Mouse (Mus musculus) urinary bladder, adult 18-20 months (tissue): ENCODE data around the gene Nyx.
"Not testable (repeated sequence)": the region's sequence is repeated elsewhere in the genome, so short reads cannot be mapped to it uniquely, and the experiment has no call there.

Source experiments
- DNase-seq, 2 experiments: peaks; one replicate each; pipeline ENCODE4 v3.0.0; 2022; ENCODE audit warnings: low spot score in 2 of 2, mixed read lengths in 2 of 2

Gene Nyx

GRCm38 (mm10) chrX:13465810-13466209 is at the start of gene Nyx:
Gene Nyx (plus strand): TSS chrX:13466110.
- DNase-seq, result no peak

- no peak for DNase-seq
These were observed 43.9 kb upstream of the Nyx start for GRCm38 (mm10) chrX:13422047-13422446.

- DNase-seq, result no peak
These were observed 34.5 kb upstream of the Nyx start for GRCm38 (mm10) chrX:13431421-13431820.

- DNase-seq, result not testable (repeated sequence)
These were observed 29.9 kb upstream of the Nyx start for GRCm38 (mm10) chrX:13436042-13436441.

GRCm38 (mm10) chrX:13456544-13456943 is 9.4 kb upstream of the Nyx start:
- not testable (repeated sequence) for DNase-seq

- no peak for DNase-seq
These were observed 7.1 kb upstream of the Nyx start for GRCm38 (mm10) chrX:13458766-13459165.

GRCm38 (mm10) chrX:13461266-13462261 is 4.3 kb upstream of the Nyx start:
- peak; percentile 74 to 80 for DNase-seq

- DNase-seq, result no peak
These were observed 2.9 kb upstream of the Nyx start for GRCm38 (mm10) chrX:13462982-13463517.

GRCm38 (mm10) chrX:13466681-13467080 is 771 bp downstream of the Nyx start:
- no peak for DNase-seq

GRCm38 (mm10) chrX:13467121-13467571 is 1.2 kb downstream of the Nyx start:
- no peak for DNase-seq

- DNase-seq, result no peak
These were observed 3.5 kb downstream of the Nyx start for GRCm38 (mm10) chrX:13469160-13470116.

- DNase-seq, result no peak
These were observed 6.0 kb downstream of the Nyx start for GRCm38 (mm10) chrX:13471925-13472324.

GRCm38 (mm10) chrX:13472751-13473225 is 6.9 kb downstream of the Nyx start:
- DNase-seq, result no peak

GRCm38 (mm10) chrX:13475382-13475781 is 9.5 kb downstream of the Nyx start:
- no peak for DNase-seq

- DNase-seq, result no peak
These were observed 11.7 kb downstream of the Nyx start for GRCm38 (mm10) chrX:13477596-13477995.

GRCm38 (mm10) chrX:13478298-13478697 is 12.4 kb downstream of the Nyx start:
- no peak for DNase-seq

GRCm38 (mm10) chrX:13479570-13479969 is 13.7 kb downstream of the Nyx start:
- DNase-seq, result no peak

GRCm38 (mm10) chrX:13482576-13482975 is 16.7 kb downstream of the Nyx start:
- no peak for DNase-seq

- DNase-seq, result no peak
These were observed 18.5 kb downstream of the Nyx start for GRCm38 (mm10) chrX:13484447-13484846.

- DNase-seq, result no peak
These were observed 23.1 kb downstream of the Nyx start for GRCm38 (mm10) chrX:13489001-13489400.

- DNase-seq, result no peak
These were observed 23.9 kb downstream of the Nyx start for GRCm38 (mm10) chrX:13489761-13490160.

GRCm38 (mm10) chrX:13490941-13491340 is 25.0 kb downstream of the Nyx start:
- no peak for DNase-seq
